8 mouse cellular contexts compared by ENCODE assay signal in the genomic region with DNA sequence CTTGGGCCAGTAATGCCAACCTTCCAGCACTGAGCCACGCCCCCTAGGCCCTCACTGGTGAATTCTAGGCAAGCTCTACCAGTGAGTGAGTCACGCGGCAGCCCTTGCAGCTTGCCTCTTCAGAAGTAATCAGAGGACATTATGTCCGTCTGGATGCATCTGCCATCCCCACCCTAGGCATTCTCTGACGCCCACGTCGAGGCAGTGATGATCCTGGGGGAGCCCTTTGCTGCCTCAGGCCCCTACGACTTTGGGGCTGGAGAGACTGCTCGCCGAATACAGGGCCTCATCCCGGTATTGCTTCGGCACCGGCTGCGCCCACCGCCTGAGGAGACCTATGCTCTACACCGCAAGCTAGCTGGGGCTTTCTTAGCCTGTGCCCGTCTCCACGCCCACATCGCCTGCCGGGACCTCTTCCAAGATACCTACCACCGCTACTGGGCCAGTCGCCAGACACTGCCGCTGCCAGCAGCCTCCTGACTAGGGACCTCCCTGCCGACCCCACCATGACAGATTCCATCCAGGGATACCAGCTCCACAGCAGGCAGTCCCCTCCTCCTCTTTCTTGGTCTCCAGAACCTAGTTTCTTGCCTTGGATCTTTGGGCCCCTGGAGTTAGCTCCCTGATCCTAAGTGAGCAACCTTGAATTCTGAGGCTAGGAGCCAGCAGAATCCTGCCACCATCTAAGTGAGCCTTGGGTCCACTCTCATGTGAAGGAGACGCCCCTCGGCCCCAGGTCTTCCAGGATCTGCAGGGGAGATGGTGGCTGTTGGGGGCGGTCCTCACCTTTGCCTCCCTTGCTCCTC. TPM values are rescaled to one million over a fixed set of nuclear protein-coding genes. Genes with fewer than 3 reads are reported as not detected.
DNase-seq lines count a peak whose midpoint lies in the region; ATAC-seq lines count a peak whose summit lies in the region.

No protein-coding gene starts in this region.

- peaks cover 6% of the 10 kb centered on the region for H3K36me3 ChIP-seq in forebrain, embryonic 16.5 days (ENCODE audit: control insufficient read depth, insufficient read depth)
- no peaks in the 10 kb centered on the region for H3K36me3 ChIP-seq in hindbrain, embryonic 11.5 days (ENCODE audit: control insufficient read depth, insufficient read depth, low read length)
- H3K36me3 ChIP-seq in lung, embryonic 16.5 days (ENCODE audit: control insufficient read depth, insufficient read depth, low read length), result 0 out of 2 replicates have a peak, but pooled peaks cover 2% of the 10 kb centered on the region

- peak overlapping the region; percentile 84 for H3K4me2 ChIP-seq in forebrain, embryonic 16.5 days (ENCODE audit: low read length)
- peak overlapping the region; percentile 77 for H3K4me2 ChIP-seq in hindbrain, embryonic 11.5 days (replicated peaks; ENCODE audit: low read depth, low read length)
- H3K4me2 ChIP-seq in lung, embryonic 16.5 days (ENCODE audit: low read depth, low read length), result peak overlapping the region; percentile 87

- H3K4me1 ChIP-seq in forebrain, embryonic 16.5 days (replicated peaks; ENCODE audit: control insufficient read depth, insufficient read depth, low read length), result peaks cover 40% of the 10 kb centered on the region
- peaks cover 13% of the 10 kb centered on the region for H3K4me1 ChIP-seq in hindbrain, embryonic 11.5 days (replicated peaks; ENCODE audit: control insufficient read depth, insufficient read depth, low read length)
- H3K4me1 ChIP-seq in lung, embryonic 16.5 days (replicated peaks; ENCODE audit: control insufficient read depth, insufficient read depth, low read length), result peaks cover 24% of the 10 kb centered on the region

- 0 out of 2 replicates have a peak overlapping the region, but pooled peaks have one; percentile 15 for H3K9ac ChIP-seq in forebrain, embryonic 16.5 days (replicated peaks; ENCODE audit: low read depth, low read length)
- H3K9ac ChIP-seq in hindbrain, embryonic 11.5 days (ENCODE audit: low read depth, low read length), result peak overlapping the region; percentile 44; the same call in 1 of the 2 replicates
- peak overlapping the region; percentile 46 for H3K9ac ChIP-seq in lung, embryonic 16.5 days (ENCODE audit: low read length)

- 5% methylated on average over 26 of the region's 27 CpGs for WGBS in forebrain, embryonic 16.5 days
- WGBS in hindbrain, embryonic 11.5 days, result 14% methylated on average over 27 of the region's 27 CpGs
- WGBS in lung, embryonic 16.5 days, result 23% methylated on average over 26 of the region's 27 CpGs

- H3K27me3 ChIP-seq in forebrain, embryonic 16.5 days (replicated peaks; ENCODE audit: control insufficient read depth, insufficient read depth, low read length), result no peaks in the 10 kb centered on the region
- no peaks in the 10 kb centered on the region for H3K27me3 ChIP-seq in hindbrain, embryonic 11.5 days (ENCODE audit: control insufficient read depth, insufficient read depth, low read length)
- no peaks in the 10 kb centered on the region for H3K27me3 ChIP-seq in lung, embryonic 16.5 days (ENCODE audit: control insufficient read depth, insufficient read depth, low read depth, low read length)

- H3K9me3 ChIP-seq in forebrain, embryonic 16.5 days (ENCODE audit: control insufficient read depth, low read length), result no peaks in the 10 kb centered on the region
- H3K9me3 ChIP-seq in hindbrain, embryonic 11.5 days (ENCODE audit: control insufficient read depth, low read length), result no peaks in the 10 kb centered on the region
- H3K9me3 ChIP-seq in lung, embryonic 16.5 days (ENCODE audit: control insufficient read depth, low read length), result no peaks in the 10 kb centered on the region

- ATAC-seq in forebrain, embryonic 16.5 days, result peak; percentile 41
- no peak for ATAC-seq in hindbrain, embryonic 11.5 days (ENCODE audit: low FRiP score)
- 0 out of 2 replicates have a peak, but pooled peaks have one; percentile 3 for ATAC-seq in lung, embryonic 16.5 days (ENCODE audit: low read depth)

- H3K4me3 ChIP-seq in forebrain, embryonic 16.5 days (replicated peaks; ENCODE audit: low read length), result peak overlapping the region; percentile 16
- peak overlapping the region; percentile 21 for H3K4me3 ChIP-seq in hindbrain, embryonic 11.5 days (ENCODE audit: low read depth, low read length)
- H3K4me3 ChIP-seq in lung, embryonic 16.5 days (ENCODE audit: low read length), result no peak overlapping the region; the same call in 1 of the 2 replicates

- DNase-seq in MN1 (ENCODE audit: low spot score), result peak; percentile 85
- DNase-seq in cerebellum, adult 8-10 months, result peak; percentile 78
- DNase-seq in hindbrain, embryonic 11.5 days (ENCODE audit: low spot score), result peak; percentile 55
- peak; percentile 74 to 76 for DNase-seq in layer of hippocampus, postnatal 10 days (ENCODE audit: low spot score in 2 of 2)
- DNase-seq in retina, embryonic 14.5 days (ENCODE audit: low spot score), result peak; percentile 72
- DNase-seq in thymus, postnatal 14 days, result no peak

- peak overlapping the region; percentile 94 for H3K27ac ChIP-seq in forebrain, embryonic 16.5 days (ENCODE audit: low read length)
- peak overlapping the region; percentile 79 for H3K27ac ChIP-seq in hindbrain, embryonic 11.5 days (ENCODE audit: low read depth, low read length)
- peak overlapping the region; percentile 65 for H3K27ac ChIP-seq in lung, embryonic 16.5 days (ENCODE audit: low read length)

RNA-seq across cellular contexts. Expression of a gene that starts 1.0 kb away (rescaled TPM):
- 42.2 and 43.3 TPM in 2 replicates for polyA plus RNA-seq in forebrain, embryonic 16.5 days (2015; fragmentation: Nextera tagmentation; extraction: Ambion mirVana)
- polyA plus RNA-seq in hindbrain, embryonic 11.5 days (2014; fragmentation: Nextera tagmentation; extraction: Ambion mirVana), result 19.8 and 22.7 TPM in 2 replicates
- total RNA-seq in layer of hippocampus, postnatal 10 days (2021), result 100 to 1,000 TPM; 126 to 127 TPM
- polyA plus RNA-seq in lung, embryonic 16.5 days (2015; fragmentation: Nextera tagmentation; extraction: Ambion mirVana), result 14.8 and 14.9 TPM in 2 replicates

RNA-seq across cellular contexts. Expression of a gene that starts 24.4 kb away (rescaled TPM):
- 26.3 and 27.2 TPM in 2 replicates for polyA plus RNA-seq in forebrain, embryonic 16.5 days (2015; fragmentation: Nextera tagmentation; extraction: Ambion mirVana)
- polyA plus RNA-seq in hindbrain, embryonic 11.5 days (2014; fragmentation: Nextera tagmentation; extraction: Ambion mirVana), result 13.9 and 18.4 TPM in 2 replicates
- total RNA-seq in layer of hippocampus, postnatal 10 days (2021), result 10 to 100 TPM; 26.9 to 29.5 TPM
- polyA plus RNA-seq in lung, embryonic 16.5 days (2015; fragmentation: Nextera tagmentation; extraction: Ambion mirVana), result 23.4 and 23.5 TPM in 2 replicates

RNA-seq across cellular contexts. Expression of a gene that starts 28.8 kb away (rescaled TPM):
- polyA plus RNA-seq in forebrain, embryonic 16.5 days (2015; fragmentation: Nextera tagmentation; extraction: Ambion mirVana), result 6.2 and 6.4 TPM in 2 replicates
- 5.0 and 6.7 TPM in 2 replicates for polyA plus RNA-seq in hindbrain, embryonic 11.5 days (2014; fragmentation: Nextera tagmentation; extraction: Ambion mirVana)
- 10 to 100 TPM in 1 of 2 experiments, 1 to 10 TPM in 1; 9.5 to 10.8 TPM for total RNA-seq in layer of hippocampus, postnatal 10 days (2021)
- 4.1 and 4.3 TPM in 2 replicates for polyA plus RNA-seq in lung, embryonic 16.5 days (2015; fragmentation: Nextera tagmentation; extraction: Ambion mirVana)
